Mouse (Mus musculus) adrenal gland, postnatal 4 days (tissue): ENCODE data around the gene Ccl11. TPM values are rescaled to one million over a fixed set of nuclear protein-coding genes. Genes with fewer than 3 reads are reported as not detected.

Experiments
- DNase-seq, 2 experiments: peaks; one replicate each; pipeline ENCODE4 v3.0.0; 2021 to 2022; ENCODE audit warnings: low spot score in 2 of 2, mixed read lengths in 2 of 2
- long read RNA-seq, 2 experiments: library from polyadenylated mRNA; stranded (forward); transcript quantifications; one replicate each; pipeline ENCODE4 v2.0.0; 2021
- total RNA-seq, 2 experiments: library from RNA; stranded (reverse); gene quantifications; 2 replicates each; pipeline ENCODE4 v1.2.3; 2021

The Ccl11 gene
- total RNA-seq, result 1 to 10 TPM; 3.8 to 4.0 TPM
- long read RNA-seq, experiment 1, partial matches to known transcripts, result 0 of 2 reads
- long read RNA-seq, experiment 1, other reads (novel, unspliced or antisense), result 0 of 2 reads
- long read RNA-seq, experiment 2, partial matches to known transcripts, result 0 of 1 reads
- long read RNA-seq, experiment 2, other reads (novel, unspliced or antisense), result 1 of 1 reads

DNA sequence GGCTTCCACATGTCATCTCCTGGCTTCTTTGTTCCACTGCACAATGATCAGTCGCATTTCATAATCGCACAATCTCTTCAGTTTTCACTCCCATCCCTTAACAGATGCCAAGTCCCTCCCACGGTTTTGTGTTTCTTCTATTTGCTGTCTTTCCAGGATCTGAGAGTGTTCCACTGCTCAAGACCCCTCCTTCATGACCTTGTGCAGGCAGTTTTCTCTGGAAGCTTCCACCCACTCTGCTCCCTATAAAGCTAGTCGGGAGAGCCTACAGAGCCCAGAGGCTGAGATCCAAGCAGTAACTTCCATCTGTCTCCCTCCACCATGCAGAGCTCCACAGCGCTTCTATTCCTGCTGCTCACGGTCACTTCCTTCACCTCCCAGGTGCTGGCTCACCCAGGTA lies at the start of gene Ccl11:
Gene Ccl11 (plus strand): TSS at position 178 of the 400 bp plus-strand sequence.
- no peak for DNase-seq

DNA sequence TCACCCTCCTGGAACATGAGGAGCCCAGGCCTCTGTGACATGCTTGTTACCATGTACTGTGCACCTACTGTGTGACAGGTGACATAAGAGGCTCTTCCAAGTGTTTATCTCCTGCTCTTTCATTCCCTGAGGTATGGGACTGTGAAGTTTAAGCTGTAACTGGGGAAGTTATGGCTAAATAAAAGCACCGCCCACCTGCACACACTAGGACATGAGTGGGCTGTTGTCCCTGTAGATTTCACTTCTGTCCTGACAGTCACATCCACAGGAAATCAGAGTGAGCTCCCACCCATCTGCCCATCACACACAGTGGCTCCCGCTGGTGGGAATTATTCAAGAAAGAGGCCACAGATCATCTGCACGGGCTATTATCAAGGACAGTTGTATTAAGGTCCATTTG lies 47.5 kb upstream of the Ccl11 start:
- no peak for DNase-seq

DNA sequence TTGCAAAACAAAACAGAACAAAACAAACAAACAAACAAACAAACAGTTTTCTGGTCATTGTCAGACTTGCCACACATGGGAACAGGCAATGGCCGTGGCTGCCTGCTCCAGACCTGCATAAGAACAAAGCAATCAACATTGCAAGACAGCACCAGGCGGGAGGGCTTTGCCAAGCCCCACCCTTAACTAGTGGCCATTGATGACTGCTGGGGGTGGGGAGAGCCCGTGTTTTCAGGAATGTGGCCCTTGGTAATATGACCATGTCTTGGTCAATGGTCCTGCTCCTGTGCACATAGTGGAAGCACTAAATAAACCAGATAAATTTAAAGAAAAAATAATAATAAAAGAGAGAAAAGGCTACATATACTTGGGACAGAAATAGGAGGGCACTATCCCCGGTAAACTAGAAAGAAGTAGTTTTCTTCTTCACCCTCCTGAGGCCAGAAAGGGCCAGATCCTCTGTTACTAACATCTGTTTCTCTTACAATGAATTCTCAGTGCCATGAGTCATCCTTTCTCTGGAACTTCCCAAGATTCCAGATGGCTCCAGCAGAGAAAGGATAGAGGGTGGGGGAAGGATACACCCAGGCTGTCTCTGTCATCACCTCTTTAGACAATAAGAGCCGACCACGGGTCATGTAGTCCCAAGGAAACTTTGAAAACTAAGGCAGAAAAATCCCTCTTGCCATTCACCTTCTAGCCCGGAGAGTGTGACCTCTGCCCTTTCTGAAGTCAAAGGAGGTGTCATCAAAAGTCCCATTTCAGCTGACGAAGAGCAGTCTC lies 46.0 kb upstream of the Ccl11 start:
- DNase-seq, result no peak

DNA sequence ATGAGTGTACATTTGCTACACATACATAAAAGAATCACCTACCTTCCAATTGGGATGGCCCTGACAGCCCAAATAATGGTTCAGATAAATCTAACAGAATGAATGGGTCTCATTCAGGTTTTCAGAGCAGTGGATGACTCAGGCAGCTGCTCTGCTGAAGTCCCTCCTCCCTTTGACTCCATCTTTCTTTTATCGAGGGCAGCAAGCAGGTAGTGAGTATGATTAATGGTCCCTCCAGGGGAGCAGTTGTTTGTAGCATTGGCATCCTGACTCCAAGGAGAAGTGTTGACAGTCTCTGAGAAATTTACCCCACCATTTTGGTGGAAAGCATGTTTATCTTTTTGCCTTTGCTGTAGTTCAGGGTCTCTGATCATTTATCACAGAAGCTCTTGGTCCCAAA lies 43.9 kb upstream of the Ccl11 start:
- no peak for DNase-seq

DNA sequence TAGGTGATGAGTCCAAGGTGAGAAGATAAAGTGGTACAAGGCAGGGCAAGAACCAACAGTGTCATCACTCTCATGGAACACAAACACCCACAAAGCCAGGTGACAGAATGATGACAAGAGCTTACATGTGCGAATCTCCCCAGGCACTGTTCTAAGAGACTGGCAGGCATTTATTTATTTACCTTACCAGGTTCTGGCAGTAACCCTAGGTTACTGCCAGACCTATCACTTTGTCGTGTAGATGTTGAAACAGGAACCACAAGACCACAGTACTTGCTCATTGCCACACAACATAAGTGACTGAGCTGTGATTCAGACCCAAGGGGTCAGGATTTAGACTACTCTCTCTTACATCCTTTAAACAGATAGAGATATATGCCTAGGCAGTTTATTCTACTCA lies 42.6 kb upstream of the Ccl11 start:
- no peak for DNase-seq

DNA sequence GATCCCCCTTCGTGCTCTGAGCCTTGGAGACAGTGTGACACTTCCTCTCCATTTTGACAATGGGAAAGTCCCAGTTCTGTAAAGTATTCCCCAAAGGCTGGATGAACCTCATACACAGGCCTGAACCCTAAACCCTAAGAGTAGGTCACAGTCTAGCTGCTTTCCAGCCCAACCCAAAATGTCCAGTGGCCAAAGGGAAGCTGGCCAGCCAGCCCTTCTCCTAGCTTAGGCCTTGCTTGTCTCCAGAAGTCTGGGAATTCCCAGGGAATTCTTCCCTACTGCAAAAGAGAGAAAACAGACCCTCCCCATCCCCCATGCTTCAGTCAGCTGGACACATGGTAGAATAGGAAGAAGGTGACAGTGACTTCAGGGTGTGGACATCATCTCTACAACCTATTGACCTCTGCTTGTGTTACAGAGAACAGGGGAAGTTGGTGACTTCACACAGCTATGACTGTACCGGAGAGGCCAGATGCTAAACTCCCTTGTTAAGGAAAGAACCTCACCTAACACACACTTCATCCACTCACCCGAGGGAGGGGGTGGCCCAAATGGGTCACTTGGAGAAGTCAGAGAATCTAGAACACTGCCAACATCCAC lies 41.3 kb upstream of the Ccl11 start:
- DNase-seq, result no peak

DNA sequence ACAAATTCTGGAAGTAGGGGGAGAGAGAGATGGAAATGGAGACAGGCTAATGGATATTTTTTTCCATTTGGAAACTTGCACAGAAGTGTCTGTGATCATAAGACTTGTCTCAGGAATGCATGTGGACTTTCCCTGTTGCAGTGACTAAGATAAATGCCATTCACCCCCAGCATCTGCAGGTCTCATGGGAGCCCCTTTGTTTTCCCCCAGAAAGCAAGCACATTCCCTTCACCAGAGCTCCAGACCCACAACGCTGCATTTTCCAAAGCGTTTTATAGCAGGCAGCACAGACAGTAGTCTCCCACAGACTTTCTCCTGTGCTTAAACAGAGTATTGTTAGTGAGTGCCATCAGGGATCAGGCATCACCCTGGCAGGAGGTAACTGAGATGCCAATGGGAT lies 38.2 kb upstream of the Ccl11 start:
- DNase-seq, result no peak

DNA sequence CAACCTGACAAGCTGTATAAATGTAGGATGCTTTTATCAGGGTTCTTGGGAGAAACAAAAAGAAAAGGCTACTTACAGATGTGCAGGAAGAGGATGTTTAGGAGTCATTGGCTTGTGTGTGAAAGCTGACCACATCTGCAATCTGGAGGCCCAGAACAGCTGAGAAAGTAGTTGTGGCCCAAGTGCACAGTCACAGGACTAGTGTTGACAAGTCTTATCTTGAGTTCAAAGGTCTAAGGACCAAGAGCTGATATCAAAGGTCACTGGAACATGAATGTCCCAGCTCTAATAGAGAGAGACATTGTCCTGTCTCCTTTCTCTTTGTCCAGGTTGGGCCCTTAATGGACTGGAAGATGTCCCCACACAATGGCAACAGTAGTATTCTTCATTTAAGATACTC lies 37.8 kb upstream of the Ccl11 start:
- DNase-seq, result no peak

DNA sequence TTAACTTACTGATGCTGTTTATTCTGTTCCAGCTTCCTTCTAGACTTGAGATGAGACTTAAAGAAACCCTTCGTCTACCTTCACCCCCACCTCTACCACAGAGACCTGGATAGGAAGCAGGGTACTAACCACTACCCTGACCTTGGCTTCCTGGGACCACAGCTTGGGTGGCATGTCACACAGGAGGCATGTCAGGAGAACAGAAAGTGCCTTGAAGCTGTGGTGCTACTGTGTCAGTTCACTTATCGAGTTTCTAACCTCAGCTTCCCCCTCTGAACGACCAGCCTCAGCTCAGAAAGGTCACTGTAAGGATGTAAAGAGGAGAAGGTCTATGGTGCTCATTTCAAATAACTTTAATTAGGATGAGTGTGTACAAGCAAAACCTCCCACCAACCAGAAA lies 36.2 kb upstream of the Ccl11 start:
- DNase-seq, result no peak

DNA sequence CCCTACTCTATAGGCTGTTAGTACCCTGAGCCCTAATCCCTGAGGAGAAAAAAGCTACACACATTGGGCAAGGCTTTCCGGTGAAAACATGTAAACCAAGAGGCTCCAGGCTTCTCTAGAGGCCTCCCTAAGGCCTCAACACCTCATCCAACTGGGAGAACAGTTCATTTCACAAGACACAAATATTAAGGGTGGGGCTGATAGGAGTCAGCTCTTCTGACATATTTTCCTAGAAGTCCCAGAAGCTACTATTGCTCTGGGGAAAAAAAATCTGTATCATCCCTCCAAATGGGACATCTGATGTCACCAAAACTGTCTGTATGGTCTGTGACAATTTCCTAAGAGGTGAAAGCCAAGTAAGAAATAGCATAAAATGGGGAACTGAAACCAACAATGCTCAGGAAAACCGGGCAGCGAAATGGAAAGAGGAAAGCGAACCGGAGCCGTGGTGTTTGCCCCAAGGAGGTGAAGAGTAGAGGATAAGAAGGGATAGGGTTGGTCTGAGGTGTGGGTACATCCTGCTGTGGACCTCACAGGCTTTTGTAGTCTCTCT lies 35.0 kb upstream of the Ccl11 start:
- DNase-seq, result no peak

DNA sequence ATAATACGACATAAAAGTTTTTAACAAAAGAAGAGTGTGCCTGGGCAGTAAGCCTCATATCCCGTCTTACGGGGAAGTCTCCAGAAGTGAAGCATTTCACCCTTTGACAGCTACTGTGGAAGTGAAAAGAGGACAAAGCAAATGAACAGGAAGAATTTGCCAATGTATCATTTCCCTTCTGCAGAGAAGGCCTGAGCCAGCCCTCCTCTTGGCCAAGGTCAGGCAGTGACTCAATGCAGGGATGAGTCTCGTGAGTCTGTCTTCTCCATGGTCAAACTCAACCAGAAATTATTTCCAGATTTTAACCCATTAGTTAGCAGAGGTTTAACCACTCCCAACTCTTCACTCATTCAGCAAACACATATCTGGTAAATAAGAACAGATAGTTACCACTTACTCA lies 33.9 kb upstream of the Ccl11 start:
- DNase-seq, result peak in 1 of 2 experiments; percentile 14

DNA sequence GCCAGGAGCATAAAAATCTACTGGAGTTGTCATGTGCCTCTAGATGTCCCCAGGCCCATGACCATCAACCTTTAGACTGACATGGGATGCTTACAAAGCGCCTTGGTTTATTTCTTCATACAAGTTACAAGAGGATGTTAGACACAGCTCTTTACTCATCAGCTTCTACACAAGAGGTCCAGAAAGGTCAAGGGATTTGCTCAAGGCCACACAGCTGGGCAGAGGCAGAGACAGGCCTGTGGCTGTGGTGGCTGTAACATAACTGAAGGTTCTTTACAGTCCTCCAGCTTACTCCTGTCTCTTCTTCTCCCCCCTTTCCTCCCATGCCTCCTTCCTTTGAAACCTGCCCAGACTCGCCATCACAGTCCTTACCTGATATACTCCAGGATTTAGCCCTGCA lies 27.5 kb upstream of the Ccl11 start:
- no peak for DNase-seq

DNA sequence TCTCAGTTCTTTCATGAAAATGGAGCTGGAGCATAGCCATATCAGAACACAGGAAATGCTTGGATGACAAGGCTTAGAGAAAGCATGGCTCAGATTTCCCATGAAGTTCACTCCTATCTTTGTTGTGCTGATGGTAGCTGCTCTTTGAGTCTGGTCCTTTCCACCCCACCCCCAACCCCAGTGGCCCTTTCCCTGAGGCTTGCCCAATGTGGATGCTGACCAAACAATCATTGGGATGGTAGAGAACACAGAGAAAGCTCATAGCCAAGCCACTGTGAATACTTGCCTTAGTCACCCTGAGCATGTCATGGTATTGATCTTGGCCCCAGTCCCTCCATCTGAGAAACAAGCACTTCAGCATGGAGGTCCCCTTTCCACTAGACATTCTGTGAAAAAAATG lies 25.5 kb upstream of the Ccl11 start:
- no peak for DNase-seq

DNA sequence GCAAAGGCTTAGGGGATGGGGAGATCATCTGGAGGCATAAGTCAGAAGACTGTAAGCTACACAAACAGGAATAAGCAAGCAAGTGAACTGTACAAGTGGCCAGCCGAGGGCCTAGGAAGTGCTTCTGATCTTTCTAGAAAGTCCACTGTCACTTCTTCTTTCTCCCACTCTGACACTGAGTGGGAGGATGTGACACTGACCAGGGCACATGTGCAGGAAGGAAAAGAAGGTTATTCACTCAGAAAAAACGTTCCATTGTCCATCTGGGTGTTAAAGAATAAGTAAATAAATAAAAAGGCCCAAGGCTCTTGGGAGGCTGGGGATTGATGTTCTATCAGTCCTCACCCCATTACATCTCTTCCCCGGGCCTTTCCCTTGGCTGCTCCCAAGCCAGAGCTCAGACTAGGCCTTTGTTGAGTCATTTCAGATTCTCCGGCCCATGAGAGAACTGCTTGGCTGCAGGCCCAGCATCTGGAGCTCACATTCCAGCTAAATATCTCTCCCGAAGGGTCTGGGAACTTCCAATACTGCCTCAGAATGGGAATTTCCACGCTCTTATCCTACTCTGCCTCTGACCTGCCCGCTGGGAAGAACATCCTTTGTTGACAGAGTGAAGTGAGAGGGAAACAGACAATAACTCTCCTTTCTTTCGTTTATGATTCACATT lies 24.8 kb upstream of the Ccl11 start:
- DNase-seq, result no peak

DNA sequence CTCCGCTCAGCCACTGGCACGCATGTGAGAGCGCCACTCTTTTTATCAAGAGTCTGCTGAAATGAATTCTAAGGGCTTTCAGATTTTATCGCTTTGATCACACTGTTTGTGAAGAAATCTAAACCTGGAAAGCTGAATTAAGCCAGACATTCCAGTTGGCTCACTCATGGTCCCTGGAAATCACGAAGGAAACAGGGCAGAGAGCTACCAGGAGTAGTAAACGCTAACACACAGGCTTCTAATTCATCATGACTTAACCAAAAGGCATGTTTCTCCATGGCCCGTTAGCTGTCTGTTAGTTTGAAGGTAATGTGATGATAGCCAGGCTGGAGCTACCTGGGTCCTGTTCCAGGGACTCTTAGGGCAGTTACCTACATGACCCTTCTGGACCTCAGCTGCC lies 23.2 kb upstream of the Ccl11 start:
- no peak for DNase-seq

DNA sequence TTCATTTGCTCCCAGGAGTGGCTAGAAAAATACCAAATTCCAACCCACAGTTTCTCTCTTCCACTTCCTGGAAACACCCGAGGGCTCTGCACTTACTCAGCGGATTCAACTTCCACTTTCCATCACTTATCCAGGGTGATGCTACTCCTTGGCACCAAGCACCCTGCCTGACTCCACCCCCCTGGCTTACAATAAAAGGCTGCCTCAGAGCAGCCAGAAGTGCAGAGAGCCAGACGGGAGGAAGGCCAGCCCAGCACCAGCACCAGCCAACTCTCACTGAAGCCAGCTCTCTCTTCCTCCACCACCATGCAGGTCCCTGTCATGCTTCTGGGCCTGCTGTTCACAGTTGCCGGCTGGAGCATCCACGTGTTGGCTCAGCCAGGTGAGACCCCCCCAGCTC lies 22.3 kb upstream of the Ccl11 start, which contains the start of gene Ccl2:
Gene Ccl2 (plus strand): TSS at position 216 of the 400 bp plus-strand sequence.
- peak in 1 of 2 experiments; percentile 13 for DNase-seq

DNA sequence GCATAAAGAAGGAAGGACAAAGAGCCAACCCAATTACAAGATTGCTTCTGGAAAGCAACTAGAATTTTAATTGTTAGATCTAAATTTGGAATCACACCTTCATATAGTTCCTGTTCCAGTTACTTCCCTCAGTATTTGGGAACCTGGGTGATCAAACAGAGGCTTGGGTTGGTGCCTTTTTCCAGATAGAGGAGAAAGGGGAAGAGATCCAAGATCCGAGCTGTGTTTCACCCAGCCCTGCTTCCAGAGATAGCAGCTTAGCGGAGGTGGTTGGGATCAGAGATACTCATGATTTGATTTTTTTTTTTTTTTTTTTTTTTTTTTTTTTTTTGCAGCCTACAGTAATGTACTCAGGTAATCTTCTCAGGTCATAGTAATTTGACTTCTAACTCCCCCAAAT lies 21.8 kb upstream of the Ccl11 start:
- DNase-seq, result no peak

DNA sequence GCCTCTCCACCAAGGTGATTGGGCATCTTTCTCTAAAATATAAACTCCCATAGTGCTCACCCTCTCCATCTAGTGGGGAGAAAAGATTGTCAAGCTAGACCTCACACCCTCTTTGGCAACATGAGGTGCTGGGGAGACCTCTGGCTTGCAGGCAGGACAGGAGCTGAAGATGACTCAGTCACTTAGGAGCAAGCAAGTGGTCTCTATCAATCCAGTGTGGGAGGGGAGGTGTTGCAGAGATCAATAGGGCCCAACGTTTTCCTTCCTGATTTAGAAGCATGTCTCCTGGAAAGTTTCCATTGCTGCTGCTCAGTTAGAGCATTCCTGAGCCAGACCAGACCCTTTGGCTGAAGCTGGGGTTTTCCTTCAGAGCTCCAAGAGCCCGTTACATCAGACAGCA lies 19.1 kb upstream of the Ccl11 start, which contains the start of gene Gm17268:
Gene Gm17268 (minus strand): TSS at position 28 of the 400 bp plus-strand sequence.
- DNase-seq, result no peak

DNA sequence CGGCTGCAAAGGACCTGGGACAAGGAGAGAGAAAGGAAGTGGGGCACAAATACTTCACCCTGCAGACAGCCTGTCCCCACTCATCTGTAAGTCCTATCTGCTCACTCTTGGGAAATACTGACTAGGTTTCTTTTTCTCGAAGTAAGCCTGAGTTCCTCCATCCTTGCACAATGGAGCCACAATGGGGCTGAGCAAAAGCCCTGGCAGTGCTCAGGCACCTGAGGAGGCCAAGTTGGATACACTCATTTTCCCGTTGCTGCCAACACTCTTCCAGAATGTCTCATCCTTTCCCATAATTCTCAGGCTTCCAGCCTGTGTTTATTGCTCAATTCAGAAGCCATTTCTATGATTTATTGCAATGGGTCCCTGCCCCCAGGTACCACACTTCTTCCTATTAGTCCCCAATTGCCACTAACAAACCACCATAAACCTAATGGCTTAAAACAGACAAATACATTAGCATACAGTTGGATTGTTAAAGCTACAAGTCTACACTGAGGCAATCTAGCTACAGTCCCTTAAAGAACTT lies 18.4 kb upstream of the Ccl11 start:
- no peak for DNase-seq

DNA sequence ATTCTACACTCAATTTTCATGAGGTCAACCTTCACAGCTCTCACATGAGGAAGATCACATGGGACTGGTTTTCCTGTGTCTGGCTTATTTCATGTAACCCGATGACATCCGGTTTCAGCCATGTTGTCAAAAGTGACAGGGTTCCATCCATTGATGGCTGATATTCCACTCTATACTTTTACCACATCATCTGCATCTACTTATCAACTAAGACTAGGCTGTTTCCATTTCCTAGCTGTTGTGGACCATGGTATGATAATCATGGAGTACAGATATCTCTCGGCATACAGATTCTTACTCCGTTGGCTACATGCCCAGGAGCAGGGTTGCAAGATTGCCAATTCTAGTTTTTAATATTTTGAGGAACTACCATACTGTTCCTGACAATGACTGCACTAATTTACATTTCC lies 15.9 kb upstream of the Ccl11 start:
- no peak for DNase-seq

DNA sequence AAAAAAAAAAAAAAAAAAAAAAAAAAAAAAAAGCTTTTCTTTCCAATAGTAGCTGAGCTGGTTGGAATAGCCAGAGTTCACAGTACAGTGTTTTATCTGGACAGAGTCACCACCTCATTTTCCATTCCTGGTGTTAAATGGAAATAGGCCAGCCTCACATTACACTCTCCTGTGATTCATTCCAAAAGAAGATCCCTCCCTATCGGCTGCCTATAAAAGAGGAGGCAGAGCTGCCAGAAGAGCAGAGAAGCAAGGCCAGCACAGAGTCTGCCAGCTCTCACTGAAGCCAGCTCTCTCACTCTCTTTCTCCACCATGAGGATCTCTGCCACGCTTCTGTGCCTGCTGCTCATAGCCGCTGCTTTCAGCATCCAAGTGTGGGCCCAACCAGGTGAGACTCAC lies 12.2 kb upstream of the Ccl11 start, which contains the start of gene Ccl7:
Gene Ccl7 (plus strand): TSS at position 242 of the 400 bp plus-strand sequence.
- no peak for DNase-seq
